In genomic region chr1:64737502-64738179, GRCm38 (mm10) we compare ENCODE assay signal across 8 mouse cellular contexts. TPM values are rescaled to one million over a fixed set of nuclear protein-coding genes. Genes with fewer than 3 reads are reported as not detected.
DNase-seq lines count a peak whose midpoint lies in the region; ATAC-seq and TF ChIP-seq lines count a peak whose summit lies in the region.

Gene Fzd5, minus strand, starts transcription at chr1:64737751.

- ATAC-seq in erythroblast, adult 5-6 weeks (replicated peaks; ENCODE audit: low FRiP score, poor library complexity, severe bottlenecking): peak; percentile 86
- peak; percentile 93 for ATAC-seq in heart, embryonic 11.5 days (replicated peaks; ENCODE audit: insufficient number of reproducible peaks, low FRiP score, low TSS enrichment)
- ATAC-seq in kidney, embryonic 15.5 days (replicated peaks; ENCODE audit: low FRiP score): peak; percentile 97
- ATAC-seq in liver, embryonic 11.5 days (replicated peaks; ENCODE audit: low FRiP score): peak; percentile 88

- peak within 1 kb of the TSS; percentile 71 for H3K27ac ChIP-seq in heart, embryonic 11.5 days (ENCODE audit: low read depth, low read length)
- peak within 1 kb of the TSS; percentile 92 for H3K27ac ChIP-seq in kidney, embryonic 15.5 days
- H3K27ac ChIP-seq in liver, embryonic 11.5 days (ENCODE audit: low read depth, low read length): peak within 1 kb of the TSS; percentile 82

- H3K4me3 ChIP-seq in heart, embryonic 11.5 days (ENCODE audit: low read depth, low read length): peak within 1 kb of the TSS; percentile 68
- peak within 1 kb of the TSS; percentile 60 for H3K4me3 ChIP-seq in kidney, embryonic 15.5 days (replicated peaks)
- H3K4me3 ChIP-seq in liver, embryonic 11.5 days (ENCODE audit: low read depth, low read length): peak within 1 kb of the TSS; percentile 65
- peak within 1 kb of the TSS; percentile 61 for H3K4me3 ChIP-seq in myocyte

- under 1% methylated on average over 56 of the region's 73 CpGs for WGBS in heart, embryonic 11.5 days (ENCODE audit: insufficient replicate concordance)
- under 1% methylated on average over 55 of the region's 73 CpGs for WGBS in kidney, embryonic 15.5 days
- WGBS in liver, embryonic 11.5 days: under 1% methylated on average over 65 of the region's 73 CpGs

- peak within 1 kb of the TSS; percentile 76 for H3K9ac ChIP-seq in heart, embryonic 11.5 days (ENCODE audit: low read depth, low read length)
- peak within 1 kb of the TSS; percentile 66 for H3K9ac ChIP-seq in kidney, embryonic 15.5 days
- H3K9ac ChIP-seq in liver, embryonic 11.5 days (ENCODE audit: low read depth, low read length): peak within 1 kb of the TSS; percentile 78

- peak within 1 kb of the TSS; percentile 46 for H3ac ChIP-seq in myocyte (ENCODE audit: control insufficient read depth, insufficient read length)

- H3K79me2 ChIP-seq in myocyte (ENCODE audit: control insufficient read depth, insufficient read depth): no peaks in the 10 kb centered on the region

- peaks cover 22% of the 10 kb centered on the region for H3K4me1 ChIP-seq in heart, embryonic 11.5 days (ENCODE audit: control insufficient read depth, insufficient read depth, low read length)
- peaks cover 45% of the 10 kb centered on the region for H3K4me1 ChIP-seq in kidney, embryonic 15.5 days
- peaks cover 33% of the 10 kb centered on the region for H3K4me1 ChIP-seq in liver, embryonic 11.5 days (replicated peaks; ENCODE audit: control insufficient read depth, insufficient read depth, low read length)

- peak; percentile 91 for DNase-seq in CD4-positive, CD25-positive, alpha-beta regulatory T cell, adult 2 months (ENCODE audit: low read depth, low spot score)
- peak; percentile 96 for DNase-seq in brain, embryonic 14.5 days (ENCODE audit: low read depth)
- DNase-seq in liver, embryonic 11.5 days (ENCODE audit: low spot score): peak; percentile 99
- peak; percentile 92 to 94 for DNase-seq in spleen, postnatal 4 days (ENCODE audit: low spot score in 2 of 2)

- peak within 1 kb of the TSS; percentile 93 for H3K4me2 ChIP-seq in heart, embryonic 11.5 days
- H3K4me2 ChIP-seq in kidney, embryonic 15.5 days: peak within 1 kb of the TSS; percentile 96
- H3K4me2 ChIP-seq in liver, embryonic 11.5 days: peak within 1 kb of the TSS; percentile 100
- H3K4me2 ChIP-seq in myocyte (ENCODE audit: low read depth): peak within 1 kb of the TSS; percentile 100

- no peaks in the 10 kb centered on the region for H3K9me3 ChIP-seq in heart, embryonic 11.5 days (replicated peaks; ENCODE audit: control insufficient read depth, low read length)
- H3K9me3 ChIP-seq in kidney, embryonic 15.5 days (replicated peaks): no peaks in the 10 kb centered on the region
- no peaks in the 10 kb centered on the region for H3K9me3 ChIP-seq in liver, embryonic 11.5 days (ENCODE audit: control insufficient read depth, low read length)

- H3K27me3 ChIP-seq in heart, embryonic 11.5 days (ENCODE audit: control insufficient read depth, insufficient read depth, low read length): peaks cover 13% of the 10 kb centered on the region
- H3K27me3 ChIP-seq in kidney, embryonic 15.5 days: peaks cover 28% of the 10 kb centered on the region
- peaks cover 12% of the 10 kb centered on the region for H3K27me3 ChIP-seq in liver, embryonic 11.5 days (replicated peaks; ENCODE audit: control insufficient read depth, insufficient read depth, low read length)
- no peaks in the 10 kb centered on the region for H3K27me3 ChIP-seq in myocyte (ENCODE audit: control insufficient read depth, insufficient read depth, insufficient read length)

- TF ChIP-seq CTCF in brain, embryonic 14.5 days (IDR thresholded peaks at IDR 0.05; ENCODE audit: borderline replicate concordance, extremely low read depth, insufficient read depth, insufficient read length): no peak

- no peaks in the 10 kb centered on the region for H3K36me3 ChIP-seq in heart, embryonic 11.5 days (ENCODE audit: control insufficient read depth, insufficient read depth, low read length)
- H3K36me3 ChIP-seq in kidney, embryonic 15.5 days: no peaks in the 10 kb centered on the region; the same call in 1 of the 2 replicates
- H3K36me3 ChIP-seq in liver, embryonic 11.5 days (ENCODE audit: control insufficient read depth, insufficient read depth, low read length): 0 out of 2 replicates have a peak, but pooled peaks cover 2% of the 10 kb centered on the region
- H3K36me3 ChIP-seq in myocyte (ENCODE audit: control insufficient read depth, insufficient read depth): no peaks in the 10 kb centered on the region

- TF ChIP-seq POLR2A in brain, embryonic 14.5 days (IDR thresholded peaks at IDR 0.05; ENCODE audit: borderline replicate concordance, extremely low read depth, insufficient read depth, insufficient read length, poor library complexity, severe bottlenecking): peak; percentile 32; the same call in 1 of the 2 replicates
- peak; percentile 93 for TF ChIP-seq POLR2A in myocyte (IDR thresholded peaks at IDR 0.05; ENCODE audit: insufficient read length, low read depth)

TF ChIP-seq in myocyte, 11 proteins besides CTCF, POLR2A, EP300 and RAD21:
- TF ChIP-seq MYOD1 (IDR thresholded peaks at IDR 0.05; ENCODE audit: control insufficient read depth in 1 of 3, insufficient read length in 2 of 3, low read depth in 2 of 3): no peak
- peak; percentile 54 for TF ChIP-seq E2F4 (IDR thresholded peaks at IDR 0.05; ENCODE audit: insufficient read depth)
- TF ChIP-seq SRF (IDR thresholded peaks at IDR 0.05; ENCODE audit: control insufficient read depth, insufficient read length, low read depth): no peak
- TF ChIP-seq POLR2AphosphoS2 (IDR thresholded peaks at IDR 0.05; ENCODE audit: insufficient read length, low read depth): peak; percentile 92

RNA-seq across cellular contexts. Expression of gene Fzd5, which starts in this region (rescaled TPM):
- 1.7 and 1.9 TPM in 2 replicates for polyA plus RNA-seq in brain, embryonic 14.5 days (2012; rRNA removed)
- 2.7 and 5.0 TPM in 2 replicates for total RNA-seq in erythroblast, adult 5-6 weeks (2015; ENCODE audit: low replicate concordance)
- total RNA-seq in erythroblast, adult 5-6 weeks (2017; ENCODE audit: low replicate concordance): 4.3 and 5.4 TPM in 2 replicates
- polyA plus RNA-seq in heart, embryonic 11.5 days (2014; fragmentation: Nextera tagmentation; extraction: Ambion mirVana): 1.4 and 2.2 TPM in 2 replicates
- 2.2 and 2.4 TPM in 2 replicates for polyA plus RNA-seq in kidney, embryonic 15.5 days (2015; fragmentation: Nextera tagmentation; extraction: Ambion mirVana)
- polyA plus RNA-seq in liver, embryonic 11.5 days (2014; fragmentation: Nextera tagmentation; extraction: Ambion mirVana): 2.2 and 2.7 TPM in 2 replicates
- 2.1 TPM for polyA plus RNA-seq in myocyte (2012; fragmentation: generic; extraction: Trizol)

Comparison
In these comparisons a context has a peak if more than half of its experiments do, and no peak if none do; other contexts are left out.
1. Peak in every context shown above with its lines: DNase-seq, ATAC-seq, H3K4me3 ChIP-seq and H3K27ac ChIP-seq.